Mouse (Mus musculus): Measurements from ENCODE around the gene Dnm1. TPM values are rescaled to one million over a fixed set of nuclear protein-coding genes. Genes with fewer than 3 reads are reported as not detected.
A peak's percentile ranks its signal among the peaks of the same experiment; 100 is the strongest.

Dnm1 gene
- polyA plus RNA-seq, 1 experiment from 2014 or later, result 47.0 TPM

DNA sequence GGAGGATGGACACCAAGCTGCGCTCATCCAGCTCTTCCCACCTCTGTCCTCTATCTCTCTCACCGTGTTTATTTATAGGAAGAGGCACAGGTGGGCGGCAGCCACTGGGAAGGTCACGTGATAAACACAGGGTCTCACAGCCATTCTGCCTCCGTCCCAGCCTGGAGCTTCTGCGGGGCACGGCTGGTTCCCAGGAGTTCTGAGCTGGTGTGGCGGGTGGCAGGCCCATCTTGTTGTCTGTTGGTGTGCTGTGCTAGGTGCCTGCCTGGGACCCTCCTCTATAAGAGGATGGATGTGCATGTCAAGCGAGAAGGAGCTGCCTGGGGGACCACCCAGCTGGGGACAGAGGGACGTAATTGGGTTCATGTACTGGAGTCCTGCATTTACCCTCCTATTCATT lies 5.2 kb upstream of the Dnm1 start:
- peaks cover 15% of the 10 kb centered on the region for H3K27me3 ChIP-seq
- no peak overlapping the region for H3K9ac ChIP-seq
- no peaks in the 10 kb centered on the region for H3K36me3 ChIP-seq
- WGBS, result 73% methylated on average over 10 of the region's 10 CpGs
- no peak overlapping the region for H3K4me3 ChIP-seq
- no peak overlapping the region for H3K4me2 ChIP-seq
- H3K9me3 ChIP-seq, result no peaks in the 10 kb centered on the region
- no peak for ATAC-seq (ENCODE audit: low read depth)
- H3K27ac ChIP-seq (replicated peaks), result no peak overlapping the region
- H3K4me1 ChIP-seq (replicated peaks), result peaks cover 19% of the 10 kb centered on the region

DNA sequence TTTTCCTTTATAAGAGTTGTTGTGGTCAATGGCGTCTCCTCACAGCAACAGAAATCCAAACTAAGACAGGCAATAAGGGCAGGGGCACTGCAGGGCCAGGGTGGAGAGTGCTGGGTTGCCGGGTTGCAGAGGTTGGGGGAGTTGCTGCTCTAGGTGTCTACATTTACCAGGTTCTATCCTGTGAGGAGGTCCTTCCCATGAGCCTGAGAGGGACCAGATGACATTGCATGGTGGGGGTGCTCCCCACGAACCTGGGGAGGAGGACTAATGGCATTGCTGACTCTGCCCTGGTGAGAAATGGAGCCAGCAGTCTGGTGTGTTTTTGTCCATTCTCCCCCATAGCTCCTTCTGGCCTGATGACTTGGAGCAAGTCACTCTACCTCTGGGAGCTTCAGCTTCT lies 4.6 kb upstream of the Dnm1 start:
- H3K4me3 ChIP-seq, result no peak overlapping the region
- no peaks in the 10 kb centered on the region for H3K36me3 ChIP-seq
- 74% methylated on average over 3 of the region's 3 CpGs for WGBS
- H3K4me1 ChIP-seq (replicated peaks), result peaks cover 20% of the 10 kb centered on the region
- H3K27ac ChIP-seq (replicated peaks), result no peak overlapping the region
- no peaks in the 10 kb centered on the region for H3K9me3 ChIP-seq
- H3K9ac ChIP-seq, result no peak overlapping the region
- peaks cover 15% of the 10 kb centered on the region for H3K27me3 ChIP-seq
- no peak overlapping the region for H3K4me2 ChIP-seq
- ATAC-seq (ENCODE audit: low read depth), result no peak

DNA sequence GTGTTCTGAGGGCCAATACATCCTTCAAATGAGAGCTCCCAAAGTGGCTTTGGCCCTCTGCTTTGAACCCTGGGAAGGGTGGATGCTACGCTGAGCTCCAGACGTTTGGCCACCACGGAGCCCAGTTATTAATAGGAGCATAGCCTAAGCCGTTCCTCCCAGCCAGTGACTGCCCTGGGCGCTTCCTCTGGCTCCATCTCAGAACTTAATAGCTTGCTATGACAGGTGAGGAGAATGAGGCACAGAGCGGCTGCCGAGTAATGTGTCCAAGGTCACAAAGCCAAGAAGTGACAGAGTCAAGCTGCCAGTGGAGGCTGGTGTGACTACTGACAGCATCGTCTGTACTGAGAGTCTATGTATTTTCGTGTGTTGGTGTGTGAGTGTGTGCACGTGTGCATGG lies 3.1 kb upstream of the Dnm1 start:
- no peak for ATAC-seq (ENCODE audit: low read depth)
- H3K9ac ChIP-seq, result no peak overlapping the region
- H3K27ac ChIP-seq (replicated peaks), result no peak overlapping the region
- peaks cover 24% of the 10 kb centered on the region for H3K4me1 ChIP-seq (replicated peaks)
- H3K4me3 ChIP-seq, result no peak overlapping the region
- no peaks in the 10 kb centered on the region for H3K36me3 ChIP-seq
- H3K9me3 ChIP-seq, result no peaks in the 10 kb centered on the region
- H3K27me3 ChIP-seq, result 0 out of 2 replicates have a peak, but pooled peaks cover 6% of the 10 kb centered on the region
- WGBS, result 81% methylated on average over 10 of the region's 10 CpGs
- H3K4me2 ChIP-seq, result no peak overlapping the region

DNA sequence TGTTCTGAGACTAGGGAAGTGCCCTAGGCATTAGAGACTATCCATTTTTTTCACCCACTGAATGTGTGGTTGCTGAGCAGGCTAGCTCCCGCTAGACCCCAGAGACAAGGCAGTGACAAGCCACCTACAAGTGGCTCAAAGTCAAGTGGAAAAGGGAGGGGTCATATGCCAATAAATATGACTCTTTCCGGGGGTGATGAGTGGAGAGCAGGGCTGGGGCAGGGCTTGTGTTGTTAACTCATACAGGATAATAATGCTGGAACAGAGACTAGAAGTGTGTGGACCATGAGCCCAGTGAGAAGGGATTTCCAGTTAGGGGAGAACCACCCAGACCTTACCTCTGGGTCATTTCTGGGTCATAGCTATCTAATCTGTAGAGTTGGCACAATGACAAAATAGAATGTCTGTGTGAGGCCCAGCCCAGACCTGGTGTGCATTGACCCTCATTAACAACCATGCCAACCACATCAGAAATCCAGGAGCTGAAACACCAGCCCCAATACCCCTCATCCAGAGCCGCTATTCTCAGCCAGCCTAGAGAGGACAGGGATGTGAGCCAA lies 1.3 kb upstream of the Dnm1 start:
- H3K9ac ChIP-seq, result no peak overlapping the region
- H3K4me1 ChIP-seq (replicated peaks), result peaks cover 33% of the 10 kb centered on the region
- no peak overlapping the region for H3K4me2 ChIP-seq
- H3K27me3 ChIP-seq, result 0 out of 2 replicates have a peak, but pooled peaks cover 6% of the 10 kb centered on the region
- no peak overlapping the region for H3K4me3 ChIP-seq
- no peaks in the 10 kb centered on the region for H3K9me3 ChIP-seq
- H3K36me3 ChIP-seq, result peaks cover 4% of the 10 kb centered on the region; the same call in 1 of the 2 replicates
- H3K27ac ChIP-seq (replicated peaks), result no peak overlapping the region
- ATAC-seq (ENCODE audit: low read depth), result no peak
- 90% methylated on average over 3 of the region's 3 CpGs for WGBS

DNA sequence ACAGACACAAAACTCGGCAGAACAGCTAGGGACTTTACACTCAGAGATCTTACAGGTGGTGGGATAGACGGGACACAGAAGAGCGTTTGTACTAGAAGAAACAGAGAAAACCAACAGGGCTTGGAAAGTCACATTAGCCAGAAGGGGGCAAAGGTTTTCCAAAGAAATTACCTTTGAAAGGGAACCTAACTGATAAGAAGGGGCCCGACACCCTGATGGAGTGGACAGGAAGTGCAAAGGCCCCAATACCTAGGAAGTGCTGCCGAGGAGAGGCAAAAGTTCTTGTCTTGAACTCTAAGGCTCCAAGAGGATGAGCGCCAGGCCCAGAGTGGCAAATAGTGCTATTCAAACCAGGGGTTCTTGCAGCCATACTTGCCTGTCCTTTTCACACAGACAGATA lies 698 bp upstream of the Dnm1 start:
- Histone ChIP-seq H3K36me3 (peaks cover 4% of the 10 kb centered on the region; the same call in 1 of the 2 replicates), H3K9ac (no peak overlapping the region), H3K4me1 (replicated peaks) (peaks cover 34% of the 10 kb centered on the region), H3K4me2 (peak overlapping the region; percentile 73), H3K4me3 (0 out of 2 replicates have a peak overlapping the region, but pooled peaks have one; percentile 74), H3K27ac (replicated peaks) (no peak overlapping the region), H3K27me3 (0 out of 2 replicates have a peak, but pooled peaks cover 6% of the 10 kb centered on the region), H3K9me3 (no peaks in the 10 kb centered on the region)
- no peak for ATAC-seq (ENCODE audit: low read depth)
- WGBS, result 80% methylated on average over 6 of the region's 6 CpGs

DNA sequence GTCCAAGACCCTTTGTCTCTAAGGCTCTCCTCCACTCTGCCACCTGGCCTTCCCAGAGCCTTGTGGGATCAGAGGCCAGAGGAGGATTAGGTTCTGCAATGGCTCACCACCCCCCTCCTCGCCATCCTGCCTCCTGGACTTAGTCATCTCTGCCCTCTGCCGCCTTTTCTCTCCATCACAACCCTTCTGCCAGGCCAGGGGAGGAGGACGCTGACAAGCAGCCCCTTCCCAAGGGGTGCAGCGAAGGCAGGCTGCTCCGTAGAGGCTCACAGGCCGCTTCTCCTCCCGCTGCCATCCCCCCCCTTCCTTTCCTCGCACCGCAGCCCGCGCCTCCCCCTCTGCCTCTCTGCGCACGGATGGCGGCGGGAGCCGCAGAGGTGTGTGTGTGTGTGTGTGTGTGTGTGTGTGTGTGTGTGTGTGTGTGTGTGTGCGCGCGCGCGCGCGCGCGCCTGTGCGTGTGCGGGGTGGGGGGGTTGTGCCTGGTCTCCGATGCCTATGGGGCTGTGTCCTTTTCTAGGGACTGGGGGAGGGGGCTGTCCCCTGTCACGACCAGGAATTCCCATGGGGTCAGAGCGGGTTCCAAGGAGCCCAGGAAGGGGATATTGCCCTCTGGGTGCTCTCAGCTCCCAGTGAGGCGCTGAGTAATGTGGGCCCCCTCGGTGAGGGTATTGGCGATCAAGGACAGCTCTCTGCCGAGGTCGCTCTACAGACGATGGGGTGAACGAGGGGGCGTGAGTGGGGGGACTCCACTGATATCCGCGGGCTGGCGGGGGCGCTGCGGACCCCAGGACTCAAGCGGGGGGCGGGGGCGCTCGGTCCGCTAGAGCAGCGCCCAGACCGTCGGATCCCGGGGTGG lies 759 bp downstream of the Dnm1 start, which contains the start of gene Ciz1:
Ciz1 (plus strand) TSS at position 177 of the 856 bp plus-strand sequence.
- peaks cover 4% of the 10 kb centered on the region; the same call in 1 of the 2 replicates for H3K36me3 ChIP-seq
- peak within 1 kb of the TSS; percentile 89 for H3K9ac ChIP-seq
- peak within 1 kb of the TSS; percentile 74 for H3K4me3 ChIP-seq
- H3K4me2 ChIP-seq, result peak within 1 kb of the TSS; percentile 73
- peak within 1 kb of the TSS; percentile 96 for H3K27ac ChIP-seq (replicated peaks)
- WGBS, result under 1% methylated on average over 30 of the region's 52 CpGs
- peak; percentile 78 for ATAC-seq (ENCODE audit: low read depth)
- peaks cover 34% of the 10 kb centered on the region for H3K4me1 ChIP-seq (replicated peaks)
- no peaks in the 10 kb centered on the region for H3K27me3 ChIP-seq
- no peaks in the 10 kb centered on the region for H3K9me3 ChIP-seq

DNA sequence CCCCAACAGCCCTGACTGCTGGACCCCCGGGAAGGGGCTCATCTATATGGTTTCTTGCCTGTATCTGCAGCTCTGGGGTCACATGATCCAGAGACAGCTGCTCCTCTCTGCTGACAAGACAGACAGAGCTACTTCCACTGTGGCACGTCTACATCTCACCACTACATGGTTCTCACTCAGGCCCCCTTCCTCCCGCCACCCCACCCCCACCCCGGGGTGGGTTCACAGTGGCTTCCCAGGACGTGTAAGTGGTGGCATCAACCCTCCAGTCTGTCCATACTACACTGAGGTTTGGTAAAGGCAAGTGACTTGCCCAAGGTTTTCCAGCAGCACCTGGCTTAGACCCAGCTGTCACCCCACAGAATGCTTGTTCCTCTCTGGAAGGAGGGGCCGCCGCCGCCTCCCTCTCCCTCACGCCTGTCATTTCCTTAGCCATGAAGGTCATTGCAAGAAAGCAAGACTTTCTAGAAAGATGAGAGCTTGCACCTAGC lies 1.6 kb downstream of the Dnm1 start:
- Histone ChIP-seq H3K9me3 (no peaks in the 10 kb centered on the region), H3K4me2 (peak overlapping the region; percentile 73), H3K9ac (peak overlapping the region; percentile 89), H3K4me3 (peak overlapping the region; percentile 74), H3K36me3 (peaks cover 9% of the 10 kb centered on the region; the same call in 1 of the 2 replicates), H3K27ac (replicated peaks) (peak overlapping the region; percentile 96), H3K4me1 (replicated peaks) (peaks cover 34% of the 10 kb centered on the region), H3K27me3 (no peaks in the 10 kb centered on the region)
- peak; percentile 15; the same call in 1 of the 2 replicates for ATAC-seq (ENCODE audit: low read depth)
- WGBS, result 48% methylated on average over 9 of the region's 9 CpGs

DNA sequence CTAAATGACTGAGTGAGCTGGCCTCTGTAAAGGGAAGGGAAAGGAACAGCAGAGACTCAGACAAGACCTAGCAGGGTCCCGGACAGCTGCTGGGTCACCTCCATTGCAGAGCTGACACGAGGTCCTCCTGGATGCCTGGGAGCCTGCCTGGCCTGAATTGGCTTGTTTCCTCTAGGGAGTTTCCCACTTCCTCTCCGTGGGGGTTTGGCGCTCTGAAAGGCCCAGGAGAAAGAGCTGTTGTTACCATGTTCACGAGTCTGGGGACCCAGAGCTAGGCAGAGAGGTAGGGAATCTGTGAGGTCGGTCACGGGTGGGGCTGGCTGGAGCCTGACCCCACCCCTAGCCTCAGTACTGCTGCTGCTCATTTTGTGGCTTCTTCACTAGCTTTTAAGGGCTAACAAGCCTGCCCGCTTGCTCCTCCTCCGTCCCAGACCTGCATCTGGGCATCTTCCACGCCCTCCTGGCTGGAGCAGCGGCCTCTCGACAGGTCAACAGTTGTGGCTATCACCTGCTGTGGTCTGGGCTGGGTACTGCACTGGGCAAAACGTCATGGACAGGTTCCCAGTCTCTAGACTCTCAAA lies 2.6 kb downstream of the Dnm1 start:
- H3K4me1 ChIP-seq (replicated peaks), result peaks cover 34% of the 10 kb centered on the region
- no peak overlapping the region for H3K4me3 ChIP-seq
- H3K4me2 ChIP-seq, result peak overlapping the region; percentile 73
- no peaks in the 10 kb centered on the region for H3K9me3 ChIP-seq
- H3K27me3 ChIP-seq, result no peaks in the 10 kb centered on the region
- peak overlapping the region; percentile 89 for H3K9ac ChIP-seq
- WGBS, result 52% methylated on average over 13 of the region's 13 CpGs
- no peak overlapping the region for H3K27ac ChIP-seq (replicated peaks)
- no peak for ATAC-seq (ENCODE audit: low read depth)
- peaks cover 12% of the 10 kb centered on the region; the same call in 1 of the 2 replicates for H3K36me3 ChIP-seq

DNA sequence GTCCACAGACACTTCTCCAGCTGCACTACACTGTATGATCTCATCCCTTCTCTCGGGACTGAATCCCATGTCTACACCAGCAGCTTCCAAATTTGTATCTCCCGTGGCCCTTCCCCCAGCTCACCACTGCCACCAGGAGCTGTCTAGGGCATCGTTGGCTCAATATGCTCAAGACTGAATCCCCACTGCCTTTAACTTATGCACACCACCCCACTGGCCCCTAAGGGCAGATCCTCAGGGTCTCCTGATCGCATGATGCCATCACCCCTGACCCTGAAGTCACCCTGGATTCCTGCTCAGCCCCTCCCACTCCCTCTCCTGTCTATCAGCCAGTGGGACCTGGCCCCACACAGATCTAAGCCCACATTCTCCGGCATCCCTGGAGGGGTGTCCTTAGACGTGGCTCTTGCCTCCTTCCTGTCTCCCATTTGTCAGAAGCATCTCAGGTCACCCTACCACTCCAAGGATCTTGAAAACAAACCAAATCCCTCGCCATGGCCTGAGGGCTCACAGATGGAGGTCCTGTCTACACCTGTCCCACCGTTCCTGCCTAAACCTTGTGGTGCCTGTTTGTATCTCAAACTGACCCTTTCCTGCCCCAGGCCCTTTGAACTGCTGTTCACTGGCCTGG lies 3.4 kb downstream of the Dnm1 start:
- Histone ChIP-seq H3K4me2 (0 out of 2 replicates have a peak overlapping the region, but pooled peaks have one; percentile 5), H3K27me3 (no peaks in the 10 kb centered on the region), H3K4me3 (no peak overlapping the region), H3K36me3 (peaks cover 16% of the 10 kb centered on the region; the same call in 1 of the 2 replicates), H3K9ac (peak overlapping the region; percentile 89; the same call in 1 of the 2 replicates), H3K9me3 (no peaks in the 10 kb centered on the region), H3K27ac (replicated peaks) (no peak overlapping the region), H3K4me1 (replicated peaks) (peaks cover 38% of the 10 kb centered on the region)
- 64% methylated on average over 8 of the region's 8 CpGs for WGBS
- ATAC-seq (ENCODE audit: low read depth), result no peak

DNA sequence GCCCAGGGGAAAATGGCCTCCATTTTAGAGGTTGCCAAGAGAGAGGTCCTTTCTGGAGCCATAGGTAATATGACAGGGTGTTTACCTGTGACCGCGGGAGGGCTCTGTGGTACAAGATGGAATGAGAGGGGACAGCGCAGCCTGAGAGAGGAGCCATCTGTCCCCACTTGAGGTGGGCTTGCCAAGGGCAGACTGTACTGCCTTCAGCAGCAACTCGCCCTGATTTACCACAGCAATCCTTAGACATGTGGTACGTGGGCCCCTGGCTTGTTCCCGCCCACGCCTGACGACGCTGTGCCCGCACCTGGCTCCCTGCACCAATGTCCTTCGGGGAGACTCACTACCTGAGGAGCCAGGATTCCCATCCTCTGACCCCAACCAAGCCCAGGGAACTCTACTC lies 4.8 kb downstream of the Dnm1 start:
- ATAC-seq (ENCODE audit: low read depth), result no peak
- Histone ChIP-seq H3K36me3 (peaks cover 17% of the 10 kb centered on the region; the same call in 1 of the 2 replicates), H3K27ac (replicated peaks) (no peak overlapping the region), H3K9ac (no peak overlapping the region), H3K9me3 (no peaks in the 10 kb centered on the region), H3K4me2 (no peak overlapping the region), H3K27me3 (no peaks in the 10 kb centered on the region), H3K4me3 (no peak overlapping the region), H3K4me1 (replicated peaks) (peaks cover 40% of the 10 kb centered on the region)
- 77% methylated on average over 11 of the region's 11 CpGs for WGBS

DNA sequence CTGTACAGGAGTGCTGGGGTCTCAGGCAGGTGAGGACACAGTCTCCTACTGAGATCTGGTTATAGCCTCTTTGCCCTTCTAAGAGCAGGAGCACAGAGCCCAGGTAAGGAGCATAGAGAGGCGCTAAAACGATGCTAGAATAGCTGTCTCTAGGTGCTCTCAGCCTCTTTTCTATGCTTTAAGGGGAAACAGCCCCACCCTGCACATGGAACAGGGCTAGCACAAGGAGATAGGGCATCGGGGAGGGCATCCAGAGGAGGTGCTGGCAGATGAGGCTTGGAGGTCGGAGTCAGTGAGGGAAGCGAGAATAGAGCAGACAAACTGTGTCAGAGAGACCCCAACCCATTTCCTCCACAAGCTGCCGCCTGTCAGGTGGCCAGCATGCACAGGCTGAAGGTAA lies 6.1 kb downstream of the Dnm1 start:
- Histone ChIP-seq H3K27ac (replicated peaks) (no peak overlapping the region), H3K4me3 (no peak overlapping the region), H3K4me2 (no peak overlapping the region), H3K36me3 (peaks cover 17% of the 10 kb centered on the region; the same call in 1 of the 2 replicates), H3K9me3 (no peaks in the 10 kb centered on the region), H3K27me3 (no peaks in the 10 kb centered on the region), H3K9ac (no peak overlapping the region), H3K4me1 (replicated peaks) (peaks cover 44% of the 10 kb centered on the region)
- ATAC-seq (ENCODE audit: low read depth), result no peak
- 79% methylated on average over 6 of the region's 6 CpGs for WGBS
